Mouse (Mus musculus) neutrophil, adult 5-6 weeks (primary cell): ENCODE measurements around the gene Tpgs1. TPM values are rescaled to one million over a fixed set of nuclear protein-coding genes. Genes with fewer than 3 reads are reported as not detected.

ENCODE experiments used
- ATAC-seq: fragments of 151-379, 151-347 bp; 2 replicates; pipeline ENCODE4 v1.8.0; 2017; ENCODE audit warnings: mild to moderate bottlenecking, moderate TSS enrichment; ENCODE audit not compliant: insufficient number of reproducible peaks, poor library complexity, low FRiP score, severe bottlenecking; ENCODE audit errors: extremely low read depth
- total RNA-seq: library from RNA; stranded (forward); fragments of 200-1000 nt; gene quantifications from 2 replicates; pipeline ENCODE4 v1.2.3, GENCODE M21; 2017

Tpgs1 gene
- total RNA-seq, 1 experiment from 2014 or later, result 16.1 TPM

GRCm38 (mm10) chr10:79706406-79707094, 37.4 kb downstream of the Tpgs1 start:
- no peak for ATAC-seq

- no peak for ATAC-seq
Measured at GRCm38 (mm10) chr10:79707162-79707561, 38.0 kb downstream of the Tpgs1 start.

GRCm38 (mm10) chr10:79707759-79708158, 38.6 kb downstream of the Tpgs1 start:
- ATAC-seq, result no peak

- ATAC-seq, result no peak
Measured at GRCm38 (mm10) chr10:79708668-79709067, 39.5 kb downstream of the Tpgs1 start.

GRCm38 (mm10) chr10:79709307-79709706, 40.1 kb downstream of the Tpgs1 start:
- no peak for ATAC-seq

GRCm38 (mm10) chr10:79712029-79712428, 42.9 kb downstream of the Tpgs1 start:
- ATAC-seq, result no peak

- no peak; the same call in 1 of the 2 replicates for ATAC-seq
Measured at GRCm38 (mm10) chr10:79712499-79713126, 43.4 kb downstream of the Tpgs1 start.

- no peak for ATAC-seq
Measured at GRCm38 (mm10) chr10:79713163-79713562, 44.0 kb downstream of the Tpgs1 start.

- ATAC-seq, result no peak
Measured at GRCm38 (mm10) chr10:79714996-79715395, 45.8 kb downstream of the Tpgs1 start.

- no peak for ATAC-seq
Measured at GRCm38 (mm10) chr10:79716254-79716987, 47.3 kb downstream of the Tpgs1 start, which contains the start of gene Hcn2. Gene Hcn2, plus strand, starts transcription at chr10:79716634.

- no peak for ATAC-seq
Measured at GRCm38 (mm10) chr10:79716988-79717355, 47.8 kb downstream of the Tpgs1 start.

- ATAC-seq, result no peak
Measured at GRCm38 (mm10) chr10:79717640-79718357, 48.6 kb downstream of the Tpgs1 start.

- ATAC-seq, result no peak
Measured at GRCm38 (mm10) chr10:79721089-79721488, 51.9 kb downstream of the Tpgs1 start.

GRCm38 (mm10) chr10:79723047-79723446, 53.9 kb downstream of the Tpgs1 start:
- ATAC-seq, result no peak

GRCm38 (mm10) chr10:79723692-79724091, 54.5 kb downstream of the Tpgs1 start:
- ATAC-seq, result no peak

Other genes starting within 250 kb of the Tpgs1 start
- 0.12 and 0.23 TPM in 2 replicates for gene Vmn2r83, start 200.6 kb upstream of the Tpgs1 start, total RNA-seq
- 1.8 and 1.9 TPM in 2 replicates for gene Plpp2, start 135.6 kb upstream of the Tpgs1 start, total RNA-seq
- 18.9 and 21.2 TPM in 2 replicates for gene Mier2, start 114.2 kb upstream of the Tpgs1 start, total RNA-seq
- gene Theg, start 82.0 kb upstream of the Tpgs1 start, total RNA-seq, result not detected in 2 replicates
- gene C2cd4c, start 55.3 kb upstream of the Tpgs1 start, total RNA-seq, result not detected in 2 replicates
- not detected in 2 replicates for gene Shc2, start 31.5 kb upstream of the Tpgs1 start, total RNA-seq
- not detected in 2 replicates for gene Odf3l2, start 23.6 kb upstream of the Tpgs1 start, total RNA-seq
- gene Madcam1, start 4.8 kb upstream of the Tpgs1 start, total RNA-seq, result not detected in 2 replicates
- 90.5 and 95.5 TPM in 2 replicates for gene Cdc34, start 12.8 kb downstream of the Tpgs1 start, total RNA-seq
- 1.5 and 2.9 TPM in 2 replicates for gene Gzmm, start 19.7 kb downstream of the Tpgs1 start, total RNA-seq
- gene Bsg, start 35.1 kb downstream of the Tpgs1 start, total RNA-seq, result 105 and 111 TPM in 2 replicates
- not detected in 2 replicates for gene Hcn2, start 47.3 kb downstream of the Tpgs1 start, total RNA-seq
- gene Polrmt, start 77.2 kb downstream of the Tpgs1 start, total RNA-seq, result 21.9 and 24.6 TPM in 2 replicates
- gene Fgf22, start 85.7 kb downstream of the Tpgs1 start, total RNA-seq, result not detected in 2 replicates
- 12.0 and 15.9 TPM in 2 replicates for gene Rnf126, start 97.6 kb downstream of the Tpgs1 start, total RNA-seq
- 1.0 and 2.6 TPM in 2 replicates for gene Fstl3, start 107.9 kb downstream of the Tpgs1 start, total RNA-seq
- 1.1 and 1.2 TPM in 2 replicates for gene Prss57, start 121.6 kb downstream of the Tpgs1 start, total RNA-seq
- gene Palm, start 124.2 kb downstream of the Tpgs1 start, total RNA-seq, result 40.6 and 42.1 TPM in 2 replicates
- 1.0 and 1.4 TPM in 2 replicates for gene Misp, start 151.6 kb downstream of the Tpgs1 start, total RNA-seq
- 101 and 117 TPM in 2 replicates for gene Ptbp1, start 185.1 kb downstream of the Tpgs1 start, total RNA-seq
- not detected in 2 replicates for gene Prtn3, start 205.1 kb downstream of the Tpgs1 start, total RNA-seq
- gene Plppr3, start 205.3 kb downstream of the Tpgs1 start, total RNA-seq, result 0.93 and 1.7 TPM in 2 replicates
- not detected in 2 replicates for gene Elane, start 216.9 kb downstream of the Tpgs1 start, total RNA-seq
- gene Cfd, start 221.5 kb downstream of the Tpgs1 start, total RNA-seq, result not detected in 2 replicates
- 14.0 and 15.0 TPM in 2 replicates for gene Med16, start 239.6 kb downstream of the Tpgs1 start, total RNA-seq
- gene Gm26602, start 241.5 kb downstream of the Tpgs1 start, total RNA-seq, result not detected in 2 replicates
- 1.4 and 2.4 TPM in 2 replicates for gene Kiss1r, start 247.6 kb downstream of the Tpgs1 start, total RNA-seq